Mouse (Mus musculus) cerebellum, adult 8-10 months (tissue): ENCODE results near the gene Cdh19.

Source experiments
- DNase-seq: peaks from one replicate; pipeline ENCODE4 v3.0.0; 2022

Gene Cdh19

DNA sequence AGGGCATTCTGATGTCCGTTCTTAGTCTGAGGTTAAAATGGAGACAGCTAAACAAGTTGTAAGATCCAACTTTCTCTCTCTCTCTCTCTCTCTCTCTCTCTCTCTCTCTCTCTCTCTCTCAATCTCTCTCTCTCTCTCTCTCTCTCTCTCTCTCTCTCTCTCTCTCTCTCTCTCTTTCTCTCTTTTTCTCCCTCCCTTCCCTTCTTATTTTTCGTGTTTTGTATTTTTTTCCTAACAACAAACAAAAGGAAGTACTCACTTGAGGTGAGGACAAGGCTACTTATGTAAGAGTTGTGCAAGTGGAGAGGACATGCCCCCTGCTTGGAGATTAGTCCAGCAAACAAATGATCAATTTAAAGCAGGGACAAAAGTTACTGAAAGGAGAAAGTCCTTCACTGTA is at the start of gene Cdh19:
Gene Cdh19 (minus strand): TSS at position 101 of the 400 bp plus-strand sequence.
- no peak for DNase-seq

GRCm38 (mm10) chr1:111020434-111021060 is 43.2 kb upstream of the Cdh19 start:
- DNase-seq: no peak

- DNase-seq: no peak
These were observed 40.3 kb upstream of the Cdh19 start for GRCm38 (mm10) chr1:111017640-111018039.

DNA sequence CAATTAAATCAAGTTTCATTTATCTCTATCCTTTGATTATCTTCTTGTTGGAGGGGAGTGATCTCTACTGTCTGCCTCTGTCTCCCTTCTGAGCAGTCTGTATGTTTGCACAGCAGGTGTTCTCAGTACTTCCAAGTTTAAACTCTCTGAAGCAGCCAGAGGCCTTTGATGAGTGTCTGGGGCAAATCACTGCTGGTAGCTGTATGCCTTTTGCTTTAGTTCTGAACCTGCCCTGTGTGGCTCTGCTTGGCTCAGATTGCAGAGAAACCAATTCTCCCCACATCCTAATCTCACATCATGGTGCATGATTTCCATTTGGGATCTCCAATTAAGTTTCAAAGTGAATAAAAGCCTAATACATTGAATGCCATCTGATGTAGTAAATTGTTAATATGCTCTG is 12.4 kb upstream of the Cdh19 start:
- no peak for DNase-seq

DNA sequence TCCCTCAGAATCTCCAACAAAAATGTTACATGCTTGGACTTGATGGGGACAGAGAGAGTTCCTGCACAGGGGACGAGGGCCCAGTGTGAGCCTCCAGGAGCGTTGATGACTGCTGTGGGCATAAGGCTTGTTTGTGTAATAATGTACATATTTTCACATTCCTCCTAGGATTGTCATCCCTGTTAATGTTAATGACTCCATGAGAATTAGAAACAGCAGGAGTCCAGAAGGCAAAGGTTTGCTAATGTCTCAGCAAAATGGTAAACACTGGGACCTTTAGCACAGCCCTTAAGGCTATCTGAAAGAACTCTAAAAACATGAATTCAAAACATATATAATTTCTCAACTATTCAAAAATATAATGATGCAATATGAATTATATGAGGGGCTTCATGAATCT is 8.2 kb downstream of the Cdh19 start:
- no peak for DNase-seq

DNA sequence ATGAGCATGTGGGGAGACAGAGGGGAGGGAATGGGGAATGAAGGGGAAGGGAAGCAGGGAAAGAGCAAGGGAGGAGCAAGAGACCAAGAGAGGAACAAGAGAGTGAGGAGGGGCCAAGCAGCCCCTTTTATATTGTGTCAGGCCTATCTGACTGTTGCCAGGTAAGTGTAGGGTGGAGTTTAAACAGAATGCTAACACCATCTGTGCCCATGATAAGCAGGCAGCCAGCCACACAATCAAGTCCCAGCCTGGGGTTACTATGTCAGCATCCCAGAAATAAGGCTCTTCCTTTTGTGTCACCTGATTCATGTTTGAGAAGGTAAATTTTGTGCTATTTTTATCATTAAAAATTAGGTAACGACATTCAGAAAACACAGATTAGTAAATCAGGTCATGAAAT is 67.6 kb downstream of the Cdh19 start:
- DNase-seq: no peak

DNA sequence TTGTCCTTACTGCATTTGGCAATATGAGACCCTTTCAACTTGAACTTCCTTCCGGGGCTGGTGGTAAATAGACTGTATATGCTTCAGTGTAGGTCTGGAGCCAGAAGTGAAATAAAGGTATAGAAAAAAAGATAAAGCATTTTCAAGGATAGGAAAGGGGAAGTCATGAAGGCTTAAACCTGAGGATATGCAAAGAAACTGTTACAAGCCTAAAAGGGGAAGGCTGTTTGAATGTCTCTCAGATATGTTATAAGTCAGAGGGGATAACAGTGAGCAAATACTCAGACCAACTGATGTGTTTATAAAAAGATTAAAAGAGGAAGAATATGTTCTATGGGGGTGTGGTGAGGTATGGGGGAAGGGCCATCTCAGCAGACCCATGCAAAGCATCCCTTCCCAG is 68.2 kb downstream of the Cdh19 start:
- no peak for DNase-seq

- no peak for DNase-seq
These were observed 73.1 kb downstream of the Cdh19 start for GRCm38 (mm10) chr1:110904266-110904665.
